Mouse (Mus musculus): ENCODE results near the gene Mgat5b. TPM values are rescaled to one million over a fixed set of nuclear protein-coding genes. Genes with fewer than 3 reads are reported as not detected.

Gene Mgat5b
- polyA plus RNA-seq, 1 experiment from 2014 or later = 24.2 TPM

GRCm38 (mm10) chr11:116934862-116935261 is 16.2 kb downstream of the Mgat5b start:
- Histone ChIP-seq H3K9ac (replicated peaks; ENCODE audit: low read length) (no peak overlapping the region), H3K27me3 (ENCODE audit: control insufficient read depth, insufficient read depth, low read length) (no peaks in the 10 kb centered on the region), H3K4me1 (ENCODE audit: control insufficient read depth, insufficient read depth, low read length) (peaks cover 6% of the 10 kb centered on the region), H3K4me2 (ENCODE audit: low read length) (no peak overlapping the region), H3K4me3 (replicated peaks; ENCODE audit: low read depth, low read length) (no peak overlapping the region), H3K36me3 (ENCODE audit: control insufficient read depth, insufficient read depth, low read length) (peaks cover 73% of the 10 kb centered on the region), H3K27ac (replicated peaks; ENCODE audit: low read depth, low read length) (no peak overlapping the region), H3K9me3 (ENCODE audit: control insufficient read depth, low read length) (no peaks in the 10 kb centered on the region)
- WGBS = 84% methylated on average over 5 of the region's 5 CpGs
- ATAC-seq (ENCODE audit: low FRiP score, low TSS enrichment) (no peak), DNase-seq (no peak)

GRCm38 (mm10) chr11:116935354-116935753 is 16.7 kb downstream of the Mgat5b start:
- Histone ChIP-seq H3K27ac (replicated peaks; ENCODE audit: low read depth, low read length) (peak overlapping the region; percentile 64), H3K4me3 (replicated peaks; ENCODE audit: low read depth, low read length) (no peak overlapping the region), H3K36me3 (ENCODE audit: control insufficient read depth, insufficient read depth, low read length) (peaks cover 70% of the 10 kb centered on the region), H3K9me3 (ENCODE audit: control insufficient read depth, low read length) (no peaks in the 10 kb centered on the region), H3K27me3 (ENCODE audit: control insufficient read depth, insufficient read depth, low read length) (no peaks in the 10 kb centered on the region), H3K4me2 (ENCODE audit: low read length) (no peak overlapping the region), H3K9ac (replicated peaks; ENCODE audit: low read length) (0 out of 2 replicates have a peak overlapping the region, but pooled peaks have one; percentile 16), H3K4me1 (ENCODE audit: control insufficient read depth, insufficient read depth, low read length) (peaks cover 6% of the 10 kb centered on the region)
- ATAC-seq (ENCODE audit: low FRiP score, low TSS enrichment) (no peak), DNase-seq (no peak)
- 49% methylated on average over 9 of the region's 9 CpGs for WGBS

GRCm38 (mm10) chr11:116935917-116936316 is 17.3 kb downstream of the Mgat5b start:
- Histone ChIP-seq H3K27me3 (ENCODE audit: control insufficient read depth, insufficient read depth, low read length) (no peaks in the 10 kb centered on the region), H3K4me2 (ENCODE audit: low read length) (no peak overlapping the region), H3K36me3 (ENCODE audit: control insufficient read depth, insufficient read depth, low read length) (peaks cover 64% of the 10 kb centered on the region), H3K9me3 (ENCODE audit: control insufficient read depth, low read length) (no peaks in the 10 kb centered on the region), H3K4me3 (replicated peaks; ENCODE audit: low read depth, low read length) (no peak overlapping the region), H3K9ac (replicated peaks; ENCODE audit: low read length) (0 out of 2 replicates have a peak overlapping the region, but pooled peaks have one; percentile 16), H3K27ac (replicated peaks; ENCODE audit: low read depth, low read length) (peak overlapping the region; percentile 64), H3K4me1 (ENCODE audit: control insufficient read depth, insufficient read depth, low read length) (peaks cover 6% of the 10 kb centered on the region)
- no peak for ATAC-seq (ENCODE audit: low FRiP score, low TSS enrichment)
- 60% methylated on average over 9 of the region's 9 CpGs for WGBS
- DNase-seq = no peak

GRCm38 (mm10) chr11:116937141-116937540 is 18.5 kb downstream of the Mgat5b start:
- no peaks in the 10 kb centered on the region for H3K27me3 ChIP-seq (ENCODE audit: control insufficient read depth, insufficient read depth, low read length)
- H3K4me3 ChIP-seq (replicated peaks; ENCODE audit: low read depth, low read length) = no peak overlapping the region
- no peak overlapping the region for H3K9ac ChIP-seq (replicated peaks; ENCODE audit: low read length)
- peaks cover 6% of the 10 kb centered on the region for H3K4me1 ChIP-seq (ENCODE audit: control insufficient read depth, insufficient read depth, low read length)
- H3K36me3 ChIP-seq (ENCODE audit: control insufficient read depth, insufficient read depth, low read length) = peaks cover 58% of the 10 kb centered on the region
- ATAC-seq (ENCODE audit: low FRiP score, low TSS enrichment) (no peak; the same call in 1 of the 2 replicates), DNase-seq (no peak)
- H3K4me2 ChIP-seq (ENCODE audit: low read length) = no peak overlapping the region
- no peak overlapping the region for H3K27ac ChIP-seq (replicated peaks; ENCODE audit: low read depth, low read length)
- H3K9me3 ChIP-seq (ENCODE audit: control insufficient read depth, low read length) = no peaks in the 10 kb centered on the region
- 38% methylated on average over 10 of the region's 10 CpGs for WGBS

- ATAC-seq (ENCODE audit: low FRiP score, low TSS enrichment) (no peak), DNase-seq (no peak)
- H3K9ac ChIP-seq (replicated peaks; ENCODE audit: low read length) = no peak overlapping the region
- no peak overlapping the region for H3K27ac ChIP-seq (replicated peaks; ENCODE audit: low read depth, low read length)
- no peak overlapping the region for H3K4me3 ChIP-seq (replicated peaks; ENCODE audit: low read depth, low read length)
- peak overlapping the region; percentile 29; the same call in 1 of the 2 replicates for H3K4me2 ChIP-seq (ENCODE audit: low read length)
- no peaks in the 10 kb centered on the region for H3K9me3 ChIP-seq (ENCODE audit: control insufficient read depth, low read length)
- peaks cover 6% of the 10 kb centered on the region for H3K4me1 ChIP-seq (ENCODE audit: control insufficient read depth, insufficient read depth, low read length)
- H3K36me3 ChIP-seq (ENCODE audit: control insufficient read depth, insufficient read depth, low read length) = peaks cover 50% of the 10 kb centered on the region
- WGBS = 5% methylated on average over 19 of the region's 20 CpGs
- H3K27me3 ChIP-seq (ENCODE audit: control insufficient read depth, insufficient read depth, low read length) = no peaks in the 10 kb centered on the region
Observed at GRCm38 (mm10) chr11:116940088-116940855, 21.6 kb downstream of the Mgat5b start.

GRCm38 (mm10) chr11:116944346-116944745 is 25.7 kb downstream of the Mgat5b start:
- Histone ChIP-seq H3K27me3 (ENCODE audit: control insufficient read depth, insufficient read depth, low read length) (no peaks in the 10 kb centered on the region), H3K4me3 (replicated peaks; ENCODE audit: low read depth, low read length) (no peak overlapping the region), H3K9ac (replicated peaks; ENCODE audit: low read length) (no peak overlapping the region), H3K27ac (replicated peaks; ENCODE audit: low read depth, low read length) (no peak overlapping the region), H3K9me3 (ENCODE audit: control insufficient read depth, low read length) (no peaks in the 10 kb centered on the region), H3K36me3 (ENCODE audit: control insufficient read depth, insufficient read depth, low read length) (peaks cover 66% of the 10 kb centered on the region), H3K4me2 (ENCODE audit: low read length) (no peak overlapping the region), H3K4me1 (ENCODE audit: control insufficient read depth, insufficient read depth, low read length) (no peaks in the 10 kb centered on the region)
- WGBS = 71% methylated on average over 4 of the region's 4 CpGs
- no peak for ATAC-seq (ENCODE audit: low FRiP score, low TSS enrichment)
- DNase-seq = no peak

GRCm38 (mm10) chr11:116949832-116950231 is 31.2 kb downstream of the Mgat5b start:
- DNase-seq (no peak), ATAC-seq (ENCODE audit: low FRiP score, low TSS enrichment) (no peak)
- H3K4me3 ChIP-seq (replicated peaks; ENCODE audit: low read depth, low read length) = no peak overlapping the region
- 85% methylated on average over 9 of the region's 9 CpGs for WGBS
- no peaks in the 10 kb centered on the region for H3K27me3 ChIP-seq (ENCODE audit: control insufficient read depth, insufficient read depth, low read length)
- peaks cover 83% of the 10 kb centered on the region for H3K36me3 ChIP-seq (ENCODE audit: control insufficient read depth, insufficient read depth, low read length)
- H3K4me1 ChIP-seq (ENCODE audit: control insufficient read depth, insufficient read depth, low read length) = no peaks in the 10 kb centered on the region
- no peak overlapping the region for H3K27ac ChIP-seq (replicated peaks; ENCODE audit: low read depth, low read length)
- no peak overlapping the region for H3K4me2 ChIP-seq (ENCODE audit: low read length)
- no peaks in the 10 kb centered on the region for H3K9me3 ChIP-seq (ENCODE audit: control insufficient read depth, low read length)
- H3K9ac ChIP-seq (replicated peaks; ENCODE audit: low read length) = no peak overlapping the region

- Histone ChIP-seq H3K4me1 (ENCODE audit: control insufficient read depth, insufficient read depth, low read length) (no peaks in the 10 kb centered on the region), H3K9ac (replicated peaks; ENCODE audit: low read length) (no peak overlapping the region), H3K9me3 (ENCODE audit: control insufficient read depth, low read length) (no peaks in the 10 kb centered on the region), H3K4me3 (replicated peaks; ENCODE audit: low read depth, low read length) (no peak overlapping the region), H3K27me3 (ENCODE audit: control insufficient read depth, insufficient read depth, low read length) (no peaks in the 10 kb centered on the region), H3K27ac (replicated peaks; ENCODE audit: low read depth, low read length) (no peak overlapping the region), H3K4me2 (ENCODE audit: low read length) (no peak overlapping the region), H3K36me3 (ENCODE audit: control insufficient read depth, insufficient read depth, low read length) (peaks cover 80% of the 10 kb centered on the region)
- ATAC-seq (ENCODE audit: low FRiP score, low TSS enrichment) (no peak), DNase-seq (no peak)
- WGBS = 7% methylated on average over 1 of the region's 1 CpGs
Observed at GRCm38 (mm10) chr11:116951429-116951828, 32.8 kb downstream of the Mgat5b start.
